ENCODE assay signal across 28 mouse cellular contexts in genomic region chr13:98121993-98122392, GRCm38 (mm10).
DNase-seq lines count a peak whose midpoint lies in the region; ATAC-seq and TF ChIP-seq lines count a peak whose summit lies in the region.
"Had no signal": no experiment of that assay in that cellular context is flagged by ENCODE, and none has a peak within 500 bp of the region (broad histone marks: within the 10 kb centered on the region; RNA-seq: fewer than 3 reads in every experiment).

No protein-coding gene starts in this region.

- no peak for DNase-seq in heart, postnatal 0 days (ENCODE audit: low spot score)
- DNase-seq in heart, adult 9 months (ENCODE audit: low spot score in 2 of 2) = no peak
- peak; percentile 65 for DNase-seq in lung, postnatal 0 days (ENCODE audit: low spot score)
- DNase-seq in lung, postnatal 36 days = no peak
- DNase-seq in testis, postnatal 14 days (ENCODE audit: low spot score) = no peak
- DNase-seq in right cerebral cortex, adult 18-20 months = no peak
- DNase-seq: adrenal gland, adult 8-10 months; cerebellum, adult 8-10 months; cerebellum, postnatal 25 days; forebrain, postnatal 0 days; heart, postnatal 4 days; kidney, adult 9 months; kidney, postnatal 25 days; liver, embryonic 13.5 days; lung, adult 18-20 months; thymus, adult 2 months; thymus, postnatal 36 days had no signal

- H3K9ac ChIP-seq in heart, postnatal 0 days (replicated peaks; ENCODE audit: low read depth, low read length) = no peak overlapping the region
- H3K9ac ChIP-seq in lung, postnatal 0 days (replicated peaks; ENCODE audit: low read depth) = no peak overlapping the region
- no peak overlapping the region for H3K9ac ChIP-seq in stomach, embryonic 15.5 days
- H3K9ac ChIP-seq: forebrain, postnatal 0 days; heart, embryonic 15.5 days; hindbrain, embryonic 13.5 days; limb, embryonic 15.5 days; liver, embryonic 13.5 days; neural tube, embryonic 12.5 days had no signal

- H3K9me3 ChIP-seq in heart, postnatal 0 days (replicated peaks; ENCODE audit: control insufficient read depth, low read length) = no peaks in the 10 kb centered on the region
- no peaks in the 10 kb centered on the region for H3K9me3 ChIP-seq in lung, postnatal 0 days (ENCODE audit: low read length)
- H3K9me3 ChIP-seq in stomach, embryonic 15.5 days = no peaks in the 10 kb centered on the region
- H3K9me3 ChIP-seq: heart, embryonic 10.5 days; heart, embryonic 15.5 days; hindbrain, embryonic 13.5 days; limb, embryonic 15.5 days; liver, embryonic 13.5 days; neural tube, embryonic 12.5 days had no signal

- no peaks in the 10 kb centered on the region for H3K36me3 ChIP-seq in heart, postnatal 0 days (replicated peaks; ENCODE audit: control insufficient read depth, insufficient read depth, low read length)
- no peaks in the 10 kb centered on the region for H3K36me3 ChIP-seq in lung, postnatal 0 days (ENCODE audit: insufficient read depth, low read length)
- no peaks in the 10 kb centered on the region for H3K36me3 ChIP-seq in stomach, embryonic 15.5 days
- H3K36me3 ChIP-seq: heart, embryonic 10.5 days; heart, embryonic 15.5 days; hindbrain, embryonic 13.5 days; limb, embryonic 15.5 days; liver, embryonic 13.5 days; neural tube, embryonic 12.5 days had no signal

- no peak for TF ChIP-seq CTCF in heart, postnatal 0 days (IDR thresholded peaks at IDR 0.05; ENCODE audit: low read depth)
- no peak for TF ChIP-seq CTCF in lung, postnatal 0 days (IDR thresholded peaks at IDR 0.05)

- no peak for TF ChIP-seq EP300 in heart, postnatal 0 days (IDR thresholded peaks at IDR 0.05; ENCODE audit: low read depth)
- peak; percentile 14; the same call in 1 of the 2 replicates for TF ChIP-seq EP300 in lung, postnatal 0 days (IDR thresholded peaks at IDR 0.05)

- no peak overlapping the region for H3K4me2 ChIP-seq in heart, postnatal 0 days (ENCODE audit: low read depth, low read length)
- no peak overlapping the region for H3K4me2 ChIP-seq in lung, postnatal 0 days (replicated peaks; ENCODE audit: low read depth, low read length)
- H3K4me2 ChIP-seq in stomach, embryonic 15.5 days = no peak overlapping the region
- H3K4me2 ChIP-seq: heart, embryonic 15.5 days; hindbrain, embryonic 13.5 days; limb, embryonic 15.5 days; liver, embryonic 13.5 days; midbrain, embryonic 11.5 days; neural tube, embryonic 12.5 days had no signal

- peaks cover 20% of the 10 kb centered on the region for H3K4me1 ChIP-seq in heart, postnatal 0 days (ENCODE audit: control insufficient read depth, insufficient read depth)
- H3K4me1 ChIP-seq in lung, postnatal 0 days (ENCODE audit: insufficient read depth, low read depth, low read length) = peaks cover 22% of the 10 kb centered on the region
- H3K4me1 ChIP-seq in stomach, embryonic 15.5 days = peaks cover 24% of the 10 kb centered on the region
- H3K4me1 ChIP-seq: limb, embryonic 15.5 days; neural tube, embryonic 12.5 days had no signal

- ATAC-seq in heart, postnatal 0 days (ENCODE audit: insufficient read depth, low read depth) = no peak
- no peak for ATAC-seq in lung, postnatal 0 days
- no peak for ATAC-seq in stomach, embryonic 15.5 days (ENCODE audit: insufficient read depth, low FRiP score, low read depth)
- ATAC-seq: forebrain, postnatal 0 days; intestine, embryonic 16.5 days; midbrain, embryonic 16.5 days had no signal

- no peaks in the 10 kb centered on the region for H3K27me3 ChIP-seq in heart, postnatal 0 days (ENCODE audit: control insufficient read depth, insufficient read depth, low read length)
- H3K27me3 ChIP-seq in lung, postnatal 0 days (replicated peaks; ENCODE audit: insufficient read depth, low read length) = no peaks in the 10 kb centered on the region
- no peaks in the 10 kb centered on the region for H3K27me3 ChIP-seq in stomach, embryonic 15.5 days (replicated peaks)
- H3K27me3 ChIP-seq: heart, embryonic 15.5 days; hindbrain, embryonic 13.5 days; limb, embryonic 15.5 days; neural tube, embryonic 12.5 days had no signal

- 52% methylated on average over 5 of the region's 5 CpGs for WGBS in heart, postnatal 0 days
- 51% methylated on average over 5 of the region's 5 CpGs for WGBS in lung, postnatal 0 days
- 59% methylated on average over 5 of the region's 5 CpGs for WGBS in stomach, embryonic 15.5 days

- H3K27ac ChIP-seq in heart, postnatal 0 days (ENCODE audit: low read depth) = peak overlapping the region; percentile 64; the same call in 1 of the 2 replicates
- 0 out of 2 replicates have a peak overlapping the region, but pooled peaks have one; percentile 58 for H3K27ac ChIP-seq in lung, postnatal 0 days (ENCODE audit: low read length)
- peak overlapping the region; percentile 82; the same call in 1 of the 2 replicates for H3K27ac ChIP-seq in stomach, embryonic 15.5 days
- H3K27ac ChIP-seq: heart, embryonic 10.5 days; heart, embryonic 15.5 days; hindbrain, embryonic 13.5 days; layer of hippocampus, adult 2 months; limb, embryonic 15.5 days; liver, embryonic 13.5 days; neural tube, embryonic 12.5 days had no signal

- H3K4me3 ChIP-seq in heart, postnatal 0 days (ENCODE audit: low read depth, low read length) = no peak overlapping the region
- no peak overlapping the region for H3K4me3 ChIP-seq in lung, postnatal 0 days (ENCODE audit: low read depth, low read length)
- H3K4me3 ChIP-seq in stomach, embryonic 15.5 days (replicated peaks) = no peak overlapping the region
- H3K4me3 ChIP-seq: heart, embryonic 10.5 days; heart, embryonic 15.5 days; hindbrain, embryonic 13.5 days; layer of hippocampus, adult 2 months; limb, embryonic 15.5 days; liver, embryonic 13.5 days; myocyte; neural tube, embryonic 12.5 days had no signal
